Mouse (Mus musculus) R1 (cell line): ENCODE measurements at regions not wholly inside any gene's neighbourhood (a gene's known extent, or its start where the extent isn't known, plus 50 kb on each side); places are given as distances from the start of the nearest gene placed in this dataset.

Source experiments
- DNase-seq: peaks from one replicate; pipeline ENCODE4 v3.0.0-alpha.2; 2018; ENCODE audit warnings: low read depth, low spot score

DNA sequence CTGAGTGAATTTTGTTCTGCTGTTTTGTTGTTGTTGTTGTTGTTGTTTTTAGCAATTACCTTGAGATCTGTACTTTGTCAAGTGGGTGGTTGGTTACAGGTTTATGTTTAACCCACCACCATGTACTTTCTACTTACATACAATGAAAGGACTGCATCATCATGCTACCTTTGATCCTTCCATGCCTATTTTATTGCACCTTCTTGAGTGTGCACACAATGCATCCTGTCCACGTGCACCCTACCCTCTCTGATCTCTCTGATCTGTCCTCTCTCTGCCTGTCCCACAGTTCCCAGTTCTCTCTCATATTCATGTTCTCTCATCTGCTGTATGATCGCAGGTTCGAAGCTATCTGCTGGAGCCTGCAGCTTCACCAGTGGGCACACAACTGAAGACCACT lies 59.9 kb upstream of the Gas1 start:
- no peak for DNase-seq

DNA sequence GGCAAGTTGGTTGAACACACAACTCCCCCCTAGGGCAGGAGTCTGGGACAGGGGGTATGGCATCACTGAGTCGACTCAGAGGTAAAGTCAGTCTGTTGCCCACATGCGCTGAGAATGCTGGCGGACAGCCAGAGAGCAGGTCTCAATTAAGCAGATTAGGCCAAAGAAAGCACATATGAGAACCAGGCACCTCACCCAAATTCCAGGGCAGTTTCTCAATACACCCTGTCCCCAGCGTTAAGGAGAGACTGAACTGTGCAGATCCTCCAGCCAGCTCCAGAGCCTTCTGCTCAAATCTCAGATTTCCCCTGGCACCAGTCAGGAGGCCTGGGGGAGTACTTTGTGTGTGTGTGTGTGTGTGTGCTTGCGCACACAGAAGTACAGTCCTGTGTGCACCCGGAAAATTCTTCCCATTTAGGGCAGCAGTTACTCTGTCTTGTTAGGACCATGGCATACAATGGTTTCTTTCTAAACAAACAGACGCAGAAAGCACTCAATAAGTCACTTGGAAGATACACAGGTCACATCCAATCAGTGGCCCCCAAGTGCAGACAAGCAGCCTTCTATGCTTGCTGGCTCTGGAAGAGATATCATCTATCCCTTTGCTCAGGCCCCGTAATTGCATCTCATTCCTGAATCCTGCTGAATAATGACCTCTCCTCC lies 65.4 kb upstream of the Gas1 start:
- DNase-seq = no peak

DNA sequence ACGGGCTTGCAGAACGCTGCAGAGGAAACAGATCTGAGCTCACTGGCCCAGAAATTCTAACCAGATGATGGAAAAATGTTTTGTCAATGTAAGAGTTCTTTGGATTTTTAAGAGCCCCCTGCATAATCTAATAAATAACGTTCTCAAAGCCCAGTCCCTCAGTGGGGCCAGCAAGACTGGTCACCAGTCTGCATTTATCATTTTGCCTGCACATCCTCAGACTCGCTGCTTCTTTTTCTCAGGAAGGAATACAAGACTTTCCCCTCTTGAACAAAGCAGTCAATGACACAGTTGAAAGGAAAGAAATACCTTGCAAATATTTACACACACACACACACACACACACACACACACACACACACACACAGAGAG lies 65.9 kb upstream of the Gas1 start:
- no peak for DNase-seq

DNA sequence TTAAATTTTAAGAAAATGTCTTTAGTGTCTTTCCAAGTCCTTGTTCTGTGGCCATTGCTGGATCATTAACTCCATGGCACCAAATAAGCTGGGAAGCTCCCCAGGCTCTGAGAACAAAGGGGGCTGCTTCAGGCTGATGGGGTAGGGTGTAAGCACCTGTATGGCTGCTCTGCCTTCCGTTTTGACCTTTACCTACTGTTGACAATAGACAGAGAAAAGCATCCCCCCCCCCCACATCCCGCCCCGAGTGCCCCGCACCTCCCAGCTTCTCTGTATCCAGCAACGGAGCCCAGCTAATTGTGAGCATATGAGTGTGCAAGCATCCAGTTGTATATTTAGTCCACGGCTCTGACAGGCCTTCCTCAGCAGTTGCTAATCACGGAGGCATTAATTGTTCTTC lies 78.0 kb upstream of the Gas1 start:
- DNase-seq = no peak

DNA sequence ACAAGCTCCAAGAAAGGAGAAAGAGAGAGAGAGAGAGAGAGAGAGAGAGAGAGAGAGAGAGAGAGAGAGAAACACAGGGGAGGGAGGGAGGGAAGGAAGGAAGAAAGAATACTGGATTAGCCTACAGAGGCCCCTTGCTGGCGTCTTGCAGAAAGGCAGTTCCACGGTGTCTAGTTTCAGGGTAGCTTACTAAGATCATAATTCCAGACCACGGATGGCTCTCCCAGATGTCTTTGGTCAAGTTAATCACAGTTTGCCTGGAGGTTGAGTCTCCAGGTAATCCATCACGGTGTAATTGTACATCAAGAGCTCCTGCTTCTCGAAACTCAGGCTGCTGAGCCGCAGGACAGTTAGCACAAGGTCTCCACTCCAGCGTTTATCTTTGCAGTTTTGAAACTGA lies 78.5 kb upstream of the Gas1 start:
- DNase-seq = no peak

DNA sequence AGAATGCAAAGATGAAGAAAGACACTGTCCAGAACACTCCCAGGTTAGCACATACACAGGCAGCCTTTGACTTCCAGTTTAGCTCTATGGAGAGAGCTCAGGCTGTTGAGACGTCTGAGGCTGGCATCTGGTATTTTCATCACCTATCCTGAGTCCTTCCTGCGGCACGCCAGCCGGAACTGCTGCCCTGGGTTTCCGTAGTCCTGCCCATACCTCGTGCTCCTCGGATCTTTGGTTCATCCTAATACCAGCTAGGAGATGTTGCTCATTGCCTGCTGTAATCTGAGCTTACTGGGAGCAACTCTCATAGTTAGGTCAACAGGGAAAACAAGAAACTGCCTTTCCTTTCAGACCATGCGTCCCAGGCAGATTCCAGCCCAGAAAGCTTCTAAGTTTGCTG lies 79.8 kb upstream of the Gas1 start:
- DNase-seq = no peak

DNA sequence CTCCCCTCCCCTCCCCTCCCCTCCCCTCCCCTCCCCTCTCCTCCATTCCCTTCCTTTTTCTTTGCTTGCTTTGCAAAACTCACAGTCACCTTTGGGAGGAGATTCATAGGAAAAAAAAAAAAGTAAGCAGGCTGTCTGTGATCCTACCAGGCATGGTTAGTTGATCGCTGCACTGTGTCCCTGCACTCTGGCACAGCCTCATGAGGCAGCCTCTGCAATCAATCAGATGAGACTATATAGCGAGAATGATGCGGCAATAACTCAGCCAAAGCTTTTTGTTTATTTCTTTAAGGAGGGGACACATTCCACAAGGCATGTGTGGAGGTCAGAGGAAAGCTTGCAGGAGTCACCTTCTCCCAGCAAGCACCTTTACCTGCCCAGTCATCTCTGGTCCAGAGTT lies 80.7 kb upstream of the Gas1 start:
- DNase-seq = no peak

DNA sequence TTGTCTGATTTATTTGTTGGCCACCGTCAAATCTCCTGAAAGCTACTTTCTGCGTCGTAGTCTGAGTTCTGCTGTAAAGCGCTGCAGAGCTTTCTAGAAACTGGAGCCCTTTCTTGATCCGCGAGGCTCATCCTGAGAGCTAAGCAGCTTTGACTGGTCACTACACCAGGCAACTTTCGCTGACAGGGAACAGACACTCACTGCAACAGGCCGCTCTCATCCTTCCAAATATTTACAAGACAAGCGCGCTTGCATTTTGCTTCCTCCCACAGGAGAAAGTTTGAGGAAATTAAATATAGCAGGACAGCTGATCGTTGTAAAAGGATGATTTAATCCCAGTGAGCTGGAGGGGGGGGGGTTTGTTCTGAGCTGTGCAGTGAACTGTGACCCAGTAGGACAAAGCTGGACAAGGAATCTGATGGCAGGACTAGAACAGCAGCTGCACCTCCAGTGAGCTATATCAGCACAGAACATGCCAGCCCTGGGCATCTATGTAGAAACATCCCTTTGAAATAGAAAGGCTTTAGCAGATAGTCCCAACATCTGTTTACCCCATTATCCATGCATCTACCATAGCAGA lies 85.4 kb upstream of the Gas1 start:
- no peak for DNase-seq

DNA sequence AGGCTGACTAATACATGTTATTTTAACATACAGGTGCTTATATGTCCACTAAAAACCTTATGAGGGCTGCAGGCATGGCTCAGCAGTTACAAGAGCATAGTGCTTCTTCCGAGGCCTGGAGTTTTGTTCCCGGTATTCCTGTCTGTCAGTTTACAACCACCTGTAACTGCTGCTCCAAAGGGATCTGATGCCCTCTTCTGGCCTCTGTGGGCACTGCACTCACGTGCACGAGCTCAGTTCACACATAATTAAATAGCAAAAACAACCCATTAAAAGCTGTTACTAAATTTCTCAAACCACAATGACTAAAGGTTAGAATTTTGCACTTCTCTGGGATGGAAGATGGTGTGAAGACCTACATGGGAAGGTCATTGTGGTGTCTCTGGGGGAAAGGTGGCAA lies 87.3 kb upstream of the Gas1 start:
- DNase-seq = peak; percentile 40

DNA sequence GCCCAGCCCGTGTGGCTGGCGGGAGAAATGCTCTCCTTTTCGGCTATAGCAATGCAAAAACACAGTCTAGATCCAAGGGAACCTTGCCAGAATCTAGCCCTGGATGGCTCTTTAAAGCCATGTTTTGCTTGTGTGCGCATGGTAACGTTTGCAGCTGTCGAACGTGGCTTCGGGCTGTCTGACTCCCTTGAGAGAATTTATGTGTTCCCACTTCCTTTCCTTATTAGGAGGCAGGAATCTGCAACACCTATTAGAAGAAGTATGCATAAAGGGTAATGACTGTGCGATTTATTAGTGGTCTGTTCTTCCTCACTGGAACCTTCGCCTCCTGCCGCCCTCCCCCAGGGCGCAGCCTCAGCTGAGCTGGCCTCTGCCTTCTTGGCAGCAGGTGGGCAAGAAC lies 90.4 kb upstream of the Gas1 start:
- no peak for DNase-seq

DNA sequence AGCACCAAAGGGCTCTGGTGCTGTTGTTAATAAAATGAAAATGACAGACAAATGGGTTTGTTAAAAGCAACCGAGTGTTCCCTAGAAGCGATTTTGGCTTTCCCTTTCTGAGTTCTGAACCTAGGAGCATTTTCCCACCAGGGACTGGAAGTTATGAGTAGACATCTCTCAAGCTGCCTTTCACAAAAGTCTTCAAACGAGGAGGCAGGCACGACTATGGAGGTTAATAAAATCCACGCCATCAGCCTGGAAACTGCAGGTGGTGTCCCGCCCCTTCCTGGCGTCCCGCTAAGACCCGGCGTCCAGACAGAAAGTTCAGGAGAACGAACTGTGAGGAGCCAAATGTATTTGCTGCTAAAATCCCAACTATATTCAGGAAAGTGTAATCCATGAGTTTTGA lies 91.1 kb upstream of the Gas1 start:
- peak; percentile 23 for DNase-seq

DNA sequence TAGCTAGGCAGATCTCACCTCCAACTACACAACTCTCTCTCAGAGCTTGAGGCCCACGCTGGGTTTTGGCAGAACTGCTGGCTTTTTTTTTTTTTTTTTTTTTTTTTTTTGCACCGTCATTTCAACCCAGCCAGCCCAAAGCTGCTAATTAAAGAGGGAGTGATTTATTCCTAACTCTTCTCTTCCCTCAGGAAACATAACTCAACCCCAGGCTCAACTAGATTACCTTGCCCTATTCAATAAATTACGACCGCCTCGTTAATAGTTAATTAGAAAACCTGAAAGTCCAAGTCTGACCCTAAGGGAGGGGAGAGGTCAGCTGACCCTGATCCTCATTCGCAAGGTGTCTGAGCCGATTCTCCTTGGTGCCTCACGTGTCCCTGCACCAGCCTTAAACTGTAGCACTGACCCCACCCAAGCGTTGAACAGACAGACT lies 92.3 kb upstream of the Gas1 start:
- no peak for DNase-seq

DNA sequence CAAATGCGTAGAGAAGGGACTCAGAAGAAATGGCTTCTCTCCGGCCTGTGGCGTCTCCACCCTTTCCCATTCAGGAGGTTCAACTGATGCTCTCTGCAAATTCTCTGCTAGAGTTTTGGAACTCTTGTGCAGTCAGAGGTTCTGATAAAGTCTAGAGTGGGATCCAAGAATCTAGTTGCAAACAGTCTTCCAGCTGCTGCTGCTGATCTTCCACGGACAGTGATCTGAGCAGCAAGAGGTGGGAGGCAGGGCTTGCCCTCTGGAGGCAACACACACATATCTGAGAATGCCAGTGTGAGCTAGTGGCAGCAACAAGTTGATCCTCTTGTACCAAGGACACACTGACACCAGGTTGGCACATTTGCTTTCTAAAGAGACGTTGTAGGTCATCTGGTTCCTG lies 93.4 kb upstream of the Gas1 start:
- DNase-seq = no peak

DNA sequence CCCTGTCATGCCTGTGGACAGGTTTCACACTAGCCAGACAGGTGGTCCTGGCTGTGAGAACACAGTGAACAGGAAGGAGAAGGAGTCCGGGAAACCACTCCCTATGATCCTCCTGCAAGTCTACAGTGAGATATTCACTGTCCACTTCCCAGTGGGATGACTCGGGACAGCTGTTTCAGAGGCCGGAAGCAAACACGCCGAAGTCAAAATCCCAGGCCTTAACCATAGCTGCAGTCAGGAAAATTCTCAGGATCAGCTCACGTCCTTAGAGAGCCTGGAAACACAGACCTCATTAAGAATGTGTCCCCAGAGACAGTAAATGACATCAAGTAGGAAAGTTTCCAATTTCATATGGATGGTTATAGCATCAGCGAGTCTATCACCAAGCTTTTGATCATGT lies 96.2 kb upstream of the Gas1 start:
- DNase-seq = no peak

DNA sequence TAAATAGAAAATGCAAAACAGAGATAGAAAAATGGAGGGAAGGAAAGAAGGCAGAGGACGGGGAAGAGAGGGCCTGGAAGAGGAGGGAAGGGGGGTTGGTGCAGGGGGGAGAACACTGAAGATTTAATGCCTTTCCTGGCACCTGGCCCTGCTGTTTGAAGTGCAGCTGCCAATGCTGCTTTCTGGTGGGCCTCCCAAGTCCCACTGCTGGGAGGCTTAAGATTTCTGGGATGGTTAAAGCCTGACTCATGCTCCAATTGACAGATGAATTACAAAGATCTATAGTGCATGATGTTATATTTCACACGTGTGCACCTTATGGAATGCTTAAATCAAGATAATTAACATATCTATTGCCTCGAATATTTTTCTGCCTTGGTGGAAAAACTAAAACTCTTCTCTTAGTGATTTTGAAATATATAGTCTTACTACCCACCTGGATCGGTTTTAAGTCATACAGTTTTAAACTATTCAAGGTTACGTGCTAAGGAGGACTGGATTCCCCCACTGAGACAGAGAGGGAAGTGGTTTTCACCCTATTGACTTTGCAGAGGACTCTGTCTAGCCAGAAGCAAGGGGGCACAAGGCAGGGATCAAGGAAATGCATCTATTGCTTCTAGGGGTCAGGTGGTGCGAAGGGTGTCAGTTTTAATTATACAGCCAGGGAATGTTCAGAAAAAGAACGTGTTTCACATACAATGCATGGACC lies 105.5 kb upstream of the Gas1 start:
- DNase-seq = no peak

DNA sequence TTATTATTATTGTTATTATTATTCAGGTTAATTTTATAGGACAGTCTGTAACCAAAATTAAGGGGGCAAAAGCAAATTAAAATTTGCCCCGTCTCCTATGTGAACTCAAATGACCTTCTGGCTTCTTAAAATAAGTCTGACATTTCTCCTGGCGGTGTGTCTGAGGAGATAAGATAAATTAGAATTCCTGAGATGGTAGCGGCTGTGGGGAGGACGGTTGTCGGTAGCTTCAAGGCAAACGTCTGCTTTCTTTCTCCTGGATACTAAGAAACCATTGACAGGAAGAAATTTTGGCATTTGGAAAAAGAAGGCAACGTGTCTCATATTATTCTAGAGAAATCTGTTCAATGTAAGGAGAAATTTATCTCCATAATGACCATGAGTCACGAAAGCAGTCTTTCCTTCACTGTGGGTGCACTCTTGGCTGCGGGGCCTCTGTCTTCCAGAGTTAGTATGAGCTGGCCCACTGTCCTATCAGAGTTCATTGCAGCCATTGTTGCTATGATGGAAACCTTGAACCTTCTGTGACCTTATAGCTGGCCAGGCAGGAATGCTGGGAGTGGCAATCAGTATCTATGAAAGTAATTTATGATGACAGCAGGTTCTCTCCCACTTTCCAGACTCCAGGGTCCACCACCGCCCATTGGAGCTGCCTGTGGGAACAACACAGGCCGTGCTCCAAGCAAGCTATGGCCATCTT lies 109.5 kb upstream of the Gas1 start:
- DNase-seq = no peak

DNA sequence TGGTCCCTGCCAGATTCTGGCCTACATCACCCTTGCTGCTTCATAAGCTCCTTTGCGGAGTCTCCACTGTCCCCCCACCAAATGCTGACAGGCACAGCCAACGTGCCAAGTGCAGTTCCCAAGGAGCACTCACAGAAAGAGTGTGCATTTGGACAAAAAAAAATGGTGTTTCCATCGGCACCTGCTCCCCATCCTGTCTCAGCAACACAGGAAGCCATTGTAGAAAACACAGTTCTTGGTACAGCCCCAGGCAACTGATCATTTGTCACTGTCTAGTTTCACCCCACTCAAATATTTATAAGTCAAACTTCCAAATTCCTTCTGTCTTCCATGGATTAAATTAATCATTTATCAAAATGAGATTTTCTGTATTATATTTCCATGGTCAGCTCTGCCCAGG lies 112.5 kb upstream of the Gas1 start:
- DNase-seq = no peak

DNA sequence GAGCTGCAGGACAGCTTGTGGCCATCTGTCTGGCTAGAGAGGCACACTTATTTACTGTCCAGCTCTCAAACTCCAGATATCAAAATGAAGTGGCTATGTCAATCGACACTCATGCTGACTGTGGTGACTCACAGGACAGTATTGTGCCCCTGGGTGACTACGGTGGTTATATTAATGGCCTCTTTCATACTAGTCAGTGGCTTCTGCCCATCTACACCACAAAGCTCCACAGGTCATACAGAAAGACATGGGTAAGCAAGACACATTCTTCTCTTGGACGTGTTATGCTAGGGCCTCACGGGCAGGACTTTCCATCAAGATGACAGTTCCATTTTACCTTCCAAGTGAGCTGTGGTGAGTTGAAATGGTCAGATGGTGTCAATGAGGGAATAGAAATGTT lies 113.7 kb upstream of the Gas1 start:
- DNase-seq = no peak

DNA sequence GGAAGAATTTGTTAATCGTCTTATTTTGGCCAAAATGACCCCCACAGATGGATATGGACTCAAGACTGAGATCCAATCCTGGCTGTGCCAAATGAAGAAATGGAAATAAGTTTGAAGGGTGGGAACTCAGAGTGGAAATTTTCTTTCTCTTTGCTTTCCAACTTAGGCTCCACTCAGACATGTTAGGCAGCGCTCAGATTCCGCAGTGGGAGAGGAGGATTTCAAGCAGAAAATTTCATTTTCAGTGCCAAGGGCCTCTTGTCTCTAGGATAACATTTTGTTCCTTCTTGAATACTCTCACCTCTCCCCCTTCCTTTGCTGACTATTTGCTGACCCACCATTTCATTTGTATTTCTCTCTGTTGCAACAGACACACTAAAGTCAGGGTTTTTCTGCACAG lies 114.2 kb upstream of the Gas1 start:
- no peak for DNase-seq

DNA sequence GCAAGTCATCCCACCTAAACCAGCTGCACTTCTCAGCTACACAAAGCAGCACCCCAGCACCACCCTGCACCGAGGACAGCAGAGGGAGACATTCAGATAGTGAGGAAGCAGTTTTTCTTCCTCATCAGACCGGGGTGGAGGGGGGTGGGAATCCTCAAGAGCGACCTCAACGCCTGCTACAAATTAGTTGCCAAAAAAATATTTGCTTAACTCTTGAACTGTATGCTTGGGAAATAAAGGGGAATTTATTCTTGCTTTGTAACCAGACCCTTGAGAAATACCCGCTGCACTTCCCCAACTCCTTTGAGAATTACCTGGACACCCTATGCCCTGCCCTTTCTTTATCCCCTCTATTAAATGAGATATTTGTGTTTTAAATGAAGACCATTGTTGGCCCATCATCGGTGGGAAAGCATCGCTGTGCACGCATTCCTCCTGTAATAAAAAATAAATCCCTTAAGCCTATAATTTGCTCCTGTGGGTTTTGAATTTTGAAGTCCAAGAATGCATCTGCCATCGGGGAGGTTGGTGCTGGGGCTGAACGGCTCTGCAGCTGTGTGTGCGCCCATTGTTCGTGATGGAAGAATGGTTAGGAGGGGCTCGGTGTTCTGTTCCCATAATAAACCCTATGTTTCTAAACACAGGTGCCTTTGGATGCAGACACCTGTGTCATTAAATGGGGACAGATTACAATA lies 119.2 kb upstream of the Gas1 start:
- DNase-seq = no peak

DNA sequence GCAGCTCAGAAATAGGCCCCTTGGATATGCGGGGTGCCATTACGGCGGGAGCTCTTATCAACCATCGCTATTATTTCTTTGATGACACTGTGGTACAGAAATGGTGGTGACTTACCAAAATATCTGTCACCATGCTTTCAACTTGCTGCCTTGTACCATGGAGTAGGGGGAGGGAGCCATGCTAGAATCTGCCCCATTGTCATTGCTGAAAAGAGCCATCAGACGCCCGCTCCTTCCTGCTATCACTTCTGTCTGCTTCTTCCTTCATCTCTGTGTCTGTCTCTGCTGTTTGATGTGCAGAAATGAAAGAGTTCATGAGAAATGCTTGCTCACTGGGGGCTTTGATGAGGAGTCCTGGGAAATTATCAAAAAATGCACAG lies 119.7 kb upstream of the Gas1 start:
- no peak for DNase-seq

DNA sequence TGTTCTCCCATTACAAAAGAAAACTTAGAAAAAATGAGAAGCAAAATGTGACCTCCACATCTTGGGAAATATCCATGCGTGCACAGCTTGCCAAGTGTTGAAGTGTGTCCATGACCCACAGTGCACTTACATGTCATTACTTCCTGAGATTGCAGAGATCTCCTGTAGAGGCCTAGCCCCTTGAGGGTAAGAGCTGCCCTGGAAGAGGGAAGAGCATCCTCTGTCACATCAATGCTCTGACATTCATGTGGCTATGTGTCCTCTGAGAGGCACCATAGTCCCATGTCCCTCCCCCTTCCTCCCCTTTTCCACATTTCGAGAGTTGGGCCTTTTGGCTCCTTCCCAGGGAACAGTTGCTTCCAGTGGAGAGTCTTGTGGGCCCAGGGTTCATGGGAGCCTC lies 121.4 kb upstream of the Gas1 start:
- no peak for DNase-seq
